Mouse (Mus musculus) kidney, postnatal 0 days (tissue): ENCODE measurements around the gene Armc9. TPM values are rescaled to one million over a fixed set of nuclear protein-coding genes. Genes with fewer than 3 reads are reported as not detected.

Experiments
- ATAC-seq: fragments of 200-750 bp; cut with Nextera tagmentation; replicated peaks from 2 replicates; pipeline ENCODE4 v1.8.0; 2017; ENCODE audit warnings: low read depth, moderate number of reproducible peaks, moderate TSS enrichment, moderate library complexity; ENCODE audit not compliant: low FRiP score
- DNase-seq: peaks from one replicate; pipeline ENCODE4 v3.0.0-alpha.2; 2016; ENCODE audit warnings: low spot score
- H3K27ac ChIP-seq: fragments of 300-500 bp; sonication (generic); 2 replicates; pipeline ENCODE4 v1.5.1; 2014; ENCODE audit warnings: mild to moderate bottlenecking
- H3K27me3 ChIP-seq: fragments of 300-500 bp; sonication (generic); 2 replicates; pipeline ENCODE4 v1.6.1; 2014; ENCODE audit warnings: low read length, mixed read lengths; ENCODE audit not compliant: insufficient read depth
- H3K36me3 ChIP-seq: fragments of 300-500 bp; sonication (generic); 2 replicates; pipeline ENCODE4 v1.6.1; 2014; ENCODE audit warnings: low read length, mixed read lengths; ENCODE audit not compliant: insufficient read depth
- H3K4me1 ChIP-seq: fragments of 300-500 bp; sonication (generic); replicated peaks from 2 replicates; pipeline ENCODE4 v1.6.1; 2014; ENCODE audit warnings: antibody characterized with exemption, low read length, mixed read lengths; ENCODE audit not compliant: insufficient read depth
- H3K4me2 ChIP-seq: fragments of 300-500 bp; sonication (generic); 2 replicates; pipeline ENCODE4 v1.6.1; 2014; ENCODE audit warnings: mild to moderate bottlenecking, low read length, moderate library complexity, mixed read lengths
- H3K4me3 ChIP-seq: fragments of 300-500 bp; sonication (generic); replicated peaks from 2 replicates; pipeline ENCODE4 v1.5.1; 2014; ENCODE audit warnings: low read depth, low read length
- H3K9ac ChIP-seq: fragments of 300-500 bp; sonication (generic); 2 replicates; pipeline ENCODE4 v1.6.1; 2014; ENCODE audit warnings: low read depth, low read length
- H3K9me3 ChIP-seq: fragments of 300-500 bp; sonication (generic); replicated peaks from 2 replicates; pipeline ENCODE4 v1.6.1; 2016; ENCODE audit warnings: low read length, inconsistent platforms, mixed read lengths
- CTCF ChIP-seq: IDR thresholded peaks from 2 replicates; pipeline ENCODE4 v1.5.1; 2016; ENCODE audit warnings: antibody characterized with exemption, low read depth, mild to moderate bottlenecking, moderate library complexity
- WGBS: fragments of 180-500 bp; shearing (Covaris S2); extraction: QIAGEN DNeasy Blood & Tissue Kit; methylation state at CpG from one replicate; pipeline ENCODE4 v1.1.7; 2014; 5-methylcytosine and 5-hydroxymethylcytosine counted together
- polyA plus RNA-seq: library from polyadenylated mRNA; unstranded; fragments of >200 nt; fragmentation: Nextera tagmentation; extraction: Ambion mirVana; gene quantifications from 2 replicates; pipeline ENCODE4 v1.2.1, GENCODE M21; 2015

Gene Armc9
- polyA plus RNA-seq, 1 experiment from 2014 or later = 16.5 TPM

DNA sequence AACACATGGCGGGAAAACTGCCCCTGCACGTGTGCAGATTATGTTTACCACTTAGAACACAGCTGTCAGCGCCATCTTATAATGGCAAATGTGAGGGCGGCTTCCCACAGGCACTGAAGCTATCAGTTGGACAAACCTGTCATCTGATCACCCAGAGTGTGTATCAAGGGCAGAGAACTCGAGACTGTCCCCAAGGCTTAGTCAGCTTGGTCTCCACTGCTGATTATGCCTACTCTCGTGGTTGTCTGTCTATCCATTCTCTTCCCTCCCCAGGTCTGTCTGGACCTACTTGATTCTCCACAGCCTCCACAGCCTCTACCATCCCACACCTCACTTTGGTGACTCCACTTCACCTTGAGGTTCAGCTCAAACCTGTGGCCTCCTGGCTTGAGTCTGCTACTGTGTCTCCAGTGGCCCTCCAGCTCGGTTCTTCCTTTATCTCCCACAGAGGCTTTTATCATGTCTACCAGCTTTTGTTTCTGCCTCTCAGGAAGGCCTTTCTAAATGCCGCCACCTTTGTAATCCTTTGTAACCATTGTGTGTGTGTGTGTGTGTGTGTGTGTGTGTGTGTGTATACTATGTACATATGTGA, 166.3 kb downstream of the Armc9 start:
- Histone ChIP-seq H3K4me1 (no peaks in the 10 kb centered on the region), H3K9ac (no peak overlapping the region), H3K27me3 (no peaks in the 10 kb centered on the region), H3K4me3 (no peak overlapping the region), H3K27ac (no peak overlapping the region), H3K9me3 (no peaks in the 10 kb centered on the region), H3K4me2 (no peak overlapping the region), H3K36me3 (no peaks in the 10 kb centered on the region)
- DNase-seq (no peak), ATAC-seq (no peak)
- no peak for TF ChIP-seq CTCF
- WGBS = 82% methylated on average over 6 of the region's 8 CpGs

Other genes starting within 250 kb of the Armc9 start
- 1.3 and 2.0 TPM in 2 replicates for gene 4933407L21Rik, start 226.3 kb upstream of the Armc9 start, polyA plus RNA-seq
- 0.03 TPM in 1 of 2 replicates, not detected in the other for gene Gpr55, start 193.8 kb upstream of the Armc9 start, polyA plus RNA-seq
- gene Spata3, start 138.0 kb upstream of the Armc9 start, polyA plus RNA-seq = 0.21 TPM in 1 of 2 replicates, not detected in the other
- 0.70 and 0.88 TPM in 2 replicates for gene 2810459M11Rik, start 108.9 kb upstream of the Armc9 start, polyA plus RNA-seq
- gene Psmd1, start 90.4 kb upstream of the Armc9 start, polyA plus RNA-seq = 123 and 145 TPM in 2 replicates
- 3.0 and 3.3 TPM in 2 replicates for gene Htr2b, start 42.8 kb upstream of the Armc9 start, polyA plus RNA-seq
- not detected in 2 replicates for gene Gm21972, start 21.1 kb upstream of the Armc9 start, polyA plus RNA-seq
- gene B3gnt7, start 148.1 kb downstream of the Armc9 start, polyA plus RNA-seq = 10.3 and 10.8 TPM in 2 replicates
- gene Ncl, start 204.6 kb downstream of the Armc9 start, polyA plus RNA-seq = 295 and 332 TPM in 2 replicates